Mouse (Mus musculus): ENCODE measurements around the gene Gm5105. TPM values are rescaled to one million over a fixed set of nuclear protein-coding genes. Genes with fewer than 3 reads are reported as not detected.

Gm5105 gene
- total and polyA plus RNA-seq, 3 experiments = not detected

DNA sequence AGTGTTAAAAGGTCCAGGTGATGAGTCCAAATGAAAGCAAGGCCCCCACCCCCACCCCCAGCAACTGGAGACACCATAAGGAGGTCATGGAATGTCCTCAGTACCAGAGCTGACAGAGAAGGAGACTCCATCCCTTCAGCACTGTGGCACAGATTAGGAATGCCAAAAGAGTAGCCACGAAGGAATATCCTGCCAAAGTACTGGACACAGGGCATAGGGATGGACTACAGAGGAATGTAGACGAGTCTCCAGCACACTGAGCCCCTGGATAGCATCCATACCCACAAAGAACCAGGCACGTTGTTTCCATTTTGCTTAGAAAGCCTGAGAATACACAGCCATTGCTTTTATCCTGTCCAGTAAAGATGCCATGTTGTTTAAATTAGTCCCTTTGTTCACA is 15.8 kb downstream of the Gm5105 start:
- Histone ChIP-seq H3K27ac (ENCODE audit: control insufficient read depth, low read depth, low read length) (no peak overlapping the region), H3K9me3 (replicated peaks; ENCODE audit: insufficient read depth, low read length) (no peaks in the 10 kb centered on the region), H3K4me1 (ENCODE audit: control insufficient read depth in 1 of 2, insufficient read depth in 2 of 2, low read length in 2 of 2) (no peaks in the 10 kb centered on the region), H3K27me3 (ENCODE audit: control insufficient read depth in 1 of 2, insufficient read depth in 2 of 2, low read length in 2 of 2) (peaks cover 0 to 2% of the 10 kb centered on the region in 2 experiments; a peak in 2 of 4 replicates), H3K4me3 (ENCODE audit: control insufficient read depth in 1 of 2, insufficient read depth in 1 of 2, low read depth in 2 of 2, low read length in 2 of 2) (no peak overlapping the region), H3K9ac (ENCODE audit: control insufficient read depth, low read depth, low read length, poor library complexity, severe bottlenecking) (no peak overlapping the region), H3K36me3 (ENCODE audit: control insufficient read depth in 1 of 2, insufficient read depth in 2 of 2, low read length in 2 of 2) (no peaks in the 10 kb centered on the region), H3K79me2 (ENCODE audit: control insufficient read depth, insufficient read depth, low read length, poor library complexity) (no peaks in the 10 kb centered on the region)
- TF ChIP-seq ZKSCAN1 (IDR thresholded peaks at IDR 0.05; ENCODE audit: low read depth, low read length) (no peak), TCF12 (IDR thresholded peaks at IDR 0.05; ENCODE audit: low read depth, low read length) (no peak), EP300 (IDR thresholded peaks at IDR 0.05; ENCODE audit: low read depth in 1 of 2, low read length in 2 of 2) (no peak), MYC (IDR thresholded peaks at IDR 0.05; ENCODE audit: low read depth, low read length) (no peak), ELF1 (IDR thresholded peaks at IDR 0.05; ENCODE audit: low read depth, low read length) (no peak), RCOR1 (IDR thresholded peaks at IDR 0.05; ENCODE audit: low read depth, low read length) (no peak), UBTF (IDR thresholded peaks at IDR 0.05; ENCODE audit: borderline replicate concordance, insufficient read depth, low read depth, low read length) (no peak), RAD21 (IDR thresholded peaks at IDR 0.05; ENCODE audit: low read depth, low read length) (no peak), MXI1 (IDR thresholded peaks at IDR 0.05; ENCODE audit: low read depth, low read length) (no peak), MAX (IDR thresholded peaks at IDR 0.05; ENCODE audit: low read length) (no peak), JUND (IDR thresholded peaks at IDR 0.05; ENCODE audit: low read depth, low read length) (no peak), ETS1 (IDR thresholded peaks at IDR 0.05; ENCODE audit: low read depth, low read length) (no peak), USF2 (IDR thresholded peaks at IDR 0.05; ENCODE audit: borderline replicate concordance in 1 of 2, insufficient read depth in 1 of 2, low read depth in 1 of 2, low read length in 2 of 2) (no peak), TBP (IDR thresholded peaks at IDR 0.05; ENCODE audit: low read depth, low read length) (no peak)
- DNase-seq (ENCODE audit: low read depth, low spot score) = no peak

- no peak overlapping the region for H3K9ac ChIP-seq (ENCODE audit: control insufficient read depth, low read depth, low read length, poor library complexity, severe bottlenecking)
- TF ChIP-seq TCF12 (IDR thresholded peaks at IDR 0.05; ENCODE audit: low read depth, low read length) (no peak), MAX (IDR thresholded peaks at IDR 0.05; ENCODE audit: low read length) (no peak), JUND (IDR thresholded peaks at IDR 0.05; ENCODE audit: low read depth, low read length) (no peak), MAZ (IDR thresholded peaks at IDR 0.05; ENCODE audit: low read depth, low read length) (no peak), GATA1 (IDR thresholded peaks at IDR 0.05; ENCODE audit: low read depth, low read length) (no peak), NELFE (IDR thresholded peaks at IDR 0.05; ENCODE audit: low read depth, low read length) (no peak), POLR2A (IDR thresholded peaks at IDR 0.05; ENCODE audit: control insufficient read depth in 1 of 2, insufficient read depth in 1 of 2, low read depth in 1 of 2, low read length in 2 of 2, poor library complexity in 1 of 2) (no peak), UBTF (IDR thresholded peaks at IDR 0.05; ENCODE audit: borderline replicate concordance, insufficient read depth, low read depth, low read length) (no peak), E2F4 (IDR thresholded peaks at IDR 0.05; ENCODE audit: borderline replicate concordance, low read depth, low read length) (no peak), BHLHE40 (IDR thresholded peaks at IDR 0.05; ENCODE audit: borderline replicate concordance, low read depth, low read length) (no peak), POLR2AphosphoS5 (IDR thresholded peaks at IDR 0.05; ENCODE audit: borderline replicate concordance, low read depth, low read length) (no peak), ZKSCAN1 (IDR thresholded peaks at IDR 0.05; ENCODE audit: low read depth, low read length) (no peak)
- DNase-seq (ENCODE audit: low read depth, low spot score) = no peak
- peaks cover 0 to 2% of the 10 kb centered on the region in 2 experiments; a peak in 2 of 4 replicates for H3K27me3 ChIP-seq (ENCODE audit: control insufficient read depth in 1 of 2, insufficient read depth in 2 of 2, low read length in 2 of 2)
- no peaks in the 10 kb centered on the region for H3K9me3 ChIP-seq (replicated peaks; ENCODE audit: insufficient read depth, low read length)
- H3K4me1 ChIP-seq (ENCODE audit: control insufficient read depth in 1 of 2, insufficient read depth in 2 of 2, low read length in 2 of 2) = no peaks in the 10 kb centered on the region
- no peaks in the 10 kb centered on the region for H3K36me3 ChIP-seq (ENCODE audit: control insufficient read depth in 1 of 2, insufficient read depth in 2 of 2, low read length in 2 of 2)
- no peaks in the 10 kb centered on the region for H3K79me2 ChIP-seq (ENCODE audit: control insufficient read depth, insufficient read depth, low read length, poor library complexity)
- no peak overlapping the region for H3K4me3 ChIP-seq (ENCODE audit: control insufficient read depth in 1 of 2, insufficient read depth in 1 of 2, low read depth in 2 of 2, low read length in 2 of 2)
- H3K27ac ChIP-seq (ENCODE audit: control insufficient read depth, low read depth, low read length) = no peak overlapping the region
Measured at GRCm38 (mm10) chr3:138050772-138051171, 16.4 kb downstream of the Gm5105 start.

All from MEL (cell line).